Mouse (Mus musculus) hindbrain, embryonic 13.5 days (tissue): ENCODE results near the gene Nedd9. TPM values are rescaled to one million over a fixed set of nuclear protein-coding genes. Genes with fewer than 3 reads are reported as not detected.

ENCODE experiments used
- ATAC-seq: fragments of 200-750 bp; cut with Nextera tagmentation; 2 replicates; pipeline ENCODE4 v1.8.0; 2017; ENCODE audit warnings: moderate TSS enrichment; ENCODE audit not compliant: low FRiP score
- H3K27ac ChIP-seq: fragments of 300-500 bp; sonication (generic); 2 replicates; pipeline ENCODE4 v1.5.1; 2015; ENCODE audit warnings: inconsistent platforms, mild to moderate bottlenecking, moderate library complexity
- H3K27me3 ChIP-seq: fragments of 300-500 bp; sonication (generic); 2 replicates; pipeline ENCODE4 v1.6.1; 2015; ENCODE audit warnings: mild to moderate bottlenecking, inconsistent platforms
- H3K36me3 ChIP-seq: fragments of 300-500 bp; sonication (generic); 2 replicates; pipeline ENCODE4 v1.6.1; 2015; ENCODE audit warnings: mild to moderate bottlenecking, inconsistent platforms
- H3K4me1 ChIP-seq: fragments of 300-500 bp; sonication (generic); replicated peaks from 2 replicates; pipeline ENCODE4 v1.6.1; 2015; ENCODE audit warnings: inconsistent platforms
- H3K4me2 ChIP-seq: fragments of 300-500 bp; sonication (generic); 2 replicates; pipeline ENCODE4 v1.6.1; 2015; ENCODE audit warnings: inconsistent platforms, mild to moderate bottlenecking, moderate library complexity
- H3K4me3 ChIP-seq: fragments of 300-500 bp; sonication (generic); 2 replicates; pipeline ENCODE4 v1.5.1; 2015; ENCODE audit warnings: mild to moderate bottlenecking, inconsistent platforms
- H3K9ac ChIP-seq: fragments of 300-500 bp; sonication (generic); 2 replicates; pipeline ENCODE4 v1.6.1; 2015; ENCODE audit warnings: mild to moderate bottlenecking, inconsistent platforms
- H3K9me3 ChIP-seq: fragments of 300-500 bp; sonication (generic); 2 replicates; pipeline ENCODE4 v1.6.1; 2016; ENCODE audit warnings: inconsistent platforms
- WGBS: fragments of 180-500 bp; shearing (Covaris S2); methylation state at CpG from one replicate; pipeline ENCODE4 v1.1.7; 2015; 5-methylcytosine and 5-hydroxymethylcytosine counted together
- polyA plus RNA-seq: library from polyadenylated mRNA; unstranded; fragments of >200 nt; fragmentation: Nextera tagmentation; extraction: Ambion mirVana; gene quantifications from 2 replicates; pipeline ENCODE4 v1.2.1, GENCODE M21; 2015

Gene Nedd9
- polyA plus RNA-seq, 1 experiment from 2014 or later: 13.3 TPM

- Histone ChIP-seq H3K4me1 (no peaks in the 10 kb centered on the region), H3K9me3 (no peaks in the 10 kb centered on the region), H3K4me3 (no peak overlapping the region), H3K27ac (no peak overlapping the region), H3K36me3 (no peaks in the 10 kb centered on the region), H3K4me2 (no peak overlapping the region), H3K9ac (no peak overlapping the region), H3K27me3 (no peaks in the 10 kb centered on the region)
- WGBS: 54% methylated on average over 7 of the region's 7 CpGs
- ATAC-seq: no peak
Observed at GRCm38 (mm10) chr13:41510631-41511419, 23.7 kb upstream of the Nedd9 start.

DNA sequence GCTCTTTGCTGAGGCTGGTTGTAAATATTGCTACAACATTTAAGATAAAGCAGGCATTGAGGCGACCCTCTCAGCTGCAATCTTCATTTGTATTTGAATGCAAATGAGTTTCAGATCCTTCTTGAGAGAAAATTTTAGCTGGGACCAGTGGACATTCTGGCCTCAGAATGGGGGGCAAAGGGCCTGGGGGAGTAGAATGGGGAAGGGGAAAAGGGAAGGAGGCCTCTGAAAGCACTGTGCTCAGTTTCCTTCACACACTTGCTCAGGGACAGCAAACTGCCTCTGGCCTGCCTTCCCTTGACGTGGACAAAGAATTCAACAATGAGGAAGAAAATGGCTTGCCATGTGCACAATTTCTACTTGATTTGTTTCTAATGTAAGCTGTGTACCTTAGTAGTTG lies 18.4 kb upstream of the Nedd9 start:
- Histone ChIP-seq H3K4me3 (no peak overlapping the region), H3K27ac (no peak overlapping the region), H3K36me3 (no peaks in the 10 kb centered on the region), H3K9me3 (no peaks in the 10 kb centered on the region), H3K27me3 (no peaks in the 10 kb centered on the region), H3K9ac (no peak overlapping the region), H3K4me2 (no peak overlapping the region), H3K4me1 (no peaks in the 10 kb centered on the region)
- no peak for ATAC-seq
- 49% methylated on average over 2 of the region's 2 CpGs for WGBS

DNA sequence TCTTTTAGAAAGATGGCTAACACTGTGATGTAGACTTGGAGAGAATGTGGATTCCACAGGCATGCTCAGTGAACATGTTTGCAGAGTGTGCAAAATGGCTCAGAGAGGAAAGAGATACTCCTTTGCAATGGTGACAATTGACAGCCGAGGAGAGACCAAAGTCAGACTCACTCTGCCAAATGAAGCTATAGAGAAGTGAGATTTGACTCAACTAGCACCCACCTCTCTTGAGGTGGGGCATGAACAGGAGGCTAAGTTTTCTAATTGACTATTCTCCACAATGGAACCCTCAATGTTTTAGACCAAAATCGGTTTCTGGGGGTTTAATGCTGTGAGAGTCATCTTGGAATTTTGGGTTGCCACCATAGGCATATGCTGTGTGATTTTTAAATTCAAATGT lies 17.8 kb upstream of the Nedd9 start:
- H3K4me3 ChIP-seq: no peak overlapping the region
- H3K4me1 ChIP-seq: no peaks in the 10 kb centered on the region
- no peak overlapping the region for H3K9ac ChIP-seq
- H3K36me3 ChIP-seq: no peaks in the 10 kb centered on the region
- no peaks in the 10 kb centered on the region for H3K27me3 ChIP-seq
- no peaks in the 10 kb centered on the region for H3K9me3 ChIP-seq
- ATAC-seq: no peak
- H3K27ac ChIP-seq: no peak overlapping the region
- H3K4me2 ChIP-seq: no peak overlapping the region
- WGBS: 87% methylated on average over 2 of the region's 2 CpGs

GRCm38 (mm10) chr13:41504448-41504847 lies 17.3 kb upstream of the Nedd9 start:
- Histone ChIP-seq H3K9me3 (no peaks in the 10 kb centered on the region), H3K9ac (no peak overlapping the region), H3K27me3 (no peaks in the 10 kb centered on the region), H3K36me3 (no peaks in the 10 kb centered on the region), H3K4me1 (no peaks in the 10 kb centered on the region), H3K27ac (no peak overlapping the region), H3K4me2 (no peak overlapping the region), H3K4me3 (no peak overlapping the region)
- 91% methylated on average over 2 of the region's 2 CpGs for WGBS
- ATAC-seq: no peak

DNA sequence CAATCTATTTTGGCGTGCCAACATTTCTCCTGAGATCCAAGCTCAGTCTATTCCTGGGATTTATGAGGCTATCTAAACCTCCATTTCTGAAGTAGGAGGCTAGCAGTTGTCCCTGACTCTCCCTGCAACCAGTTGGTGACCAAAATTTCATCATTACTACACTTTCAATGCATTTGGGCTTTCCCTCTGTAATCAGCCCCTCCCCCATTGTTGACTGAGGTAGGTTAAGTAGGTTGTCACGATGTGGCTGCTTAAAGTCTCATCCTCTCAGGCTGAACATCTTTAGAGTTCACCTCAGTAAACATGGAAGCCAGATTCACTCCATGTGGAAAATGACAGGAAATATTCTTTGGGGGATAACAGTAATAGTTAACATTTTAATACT lies 15.7 kb upstream of the Nedd9 start:
- no peak for ATAC-seq
- H3K36me3 ChIP-seq: no peaks in the 10 kb centered on the region
- no peak overlapping the region for H3K9ac ChIP-seq
- H3K9me3 ChIP-seq: no peaks in the 10 kb centered on the region
- no peaks in the 10 kb centered on the region for H3K4me1 ChIP-seq
- 88% methylated on average over 2 of the region's 2 CpGs for WGBS
- no peak overlapping the region for H3K4me3 ChIP-seq
- no peak overlapping the region for H3K27ac ChIP-seq
- H3K4me2 ChIP-seq: no peak overlapping the region
- no peaks in the 10 kb centered on the region for H3K27me3 ChIP-seq

- no peaks in the 10 kb centered on the region for H3K9me3 ChIP-seq
- H3K4me3 ChIP-seq: no peak overlapping the region
- WGBS: 73% methylated on average over 12 of the region's 12 CpGs
- H3K27ac ChIP-seq: no peak overlapping the region
- H3K27me3 ChIP-seq: no peaks in the 10 kb centered on the region
- no peak for ATAC-seq
- no peak overlapping the region for H3K4me2 ChIP-seq
- H3K36me3 ChIP-seq: no peaks in the 10 kb centered on the region
- no peak overlapping the region for H3K9ac ChIP-seq
- H3K4me1 ChIP-seq: no peaks in the 10 kb centered on the region
Observed at GRCm38 (mm10) chr13:41502136-41502916, 15.2 kb upstream of the Nedd9 start.

DNA sequence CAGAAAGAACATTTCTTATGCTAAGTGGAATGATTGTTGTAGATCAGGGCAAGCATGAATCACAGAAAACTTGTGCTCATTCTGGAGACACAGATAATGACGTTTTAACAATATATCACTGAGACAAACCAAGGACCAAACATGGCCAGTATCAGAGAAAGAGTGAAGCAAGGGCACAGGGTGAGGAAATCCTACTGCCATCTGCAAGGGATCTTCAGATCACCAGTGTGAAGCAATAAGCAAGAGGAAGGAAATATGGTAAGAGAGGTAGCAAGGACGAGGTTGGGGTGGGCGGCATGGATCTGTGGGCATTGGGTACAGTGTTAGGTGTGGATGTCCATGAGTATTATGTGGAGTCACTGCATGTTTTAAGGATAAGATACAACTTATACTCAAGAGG lies 13.6 kb upstream of the Nedd9 start:
- WGBS: 94% methylated on average over 3 of the region's 3 CpGs
- Histone ChIP-seq H3K9ac (no peak overlapping the region), H3K9me3 (no peaks in the 10 kb centered on the region), H3K27me3 (no peaks in the 10 kb centered on the region), H3K4me2 (no peak overlapping the region), H3K4me3 (no peak overlapping the region), H3K36me3 (no peaks in the 10 kb centered on the region), H3K4me1 (no peaks in the 10 kb centered on the region), H3K27ac (no peak overlapping the region)
- ATAC-seq: no peak

GRCm38 (mm10) chr13:41498611-41499121 lies 11.5 kb upstream of the Nedd9 start:
- no peak overlapping the region for H3K4me3 ChIP-seq

GRCm38 (mm10) chr13:41494681-41495080 lies 7.5 kb upstream of the Nedd9 start:
- Histone ChIP-seq H3K27me3 (no peaks in the 10 kb centered on the region), H3K4me2 (no peak overlapping the region), H3K9ac (no peak overlapping the region), H3K27ac (no peak overlapping the region), H3K9me3 (no peaks in the 10 kb centered on the region), H3K4me3 (no peak overlapping the region), H3K36me3 (no peaks in the 10 kb centered on the region), H3K4me1 (peaks cover 7% of the 10 kb centered on the region; the same call in 1 of the 2 replicates)
- no peak for ATAC-seq
- WGBS: 91% methylated on average over 2 of the region's 2 CpGs

More at GRCm38 (mm10) chr13:41498611-41499121, 11.5 kb upstream of the Nedd9 start:
- Histone ChIP-seq H3K36me3 (no peaks in the 10 kb centered on the region), H3K9ac (no peak overlapping the region), H3K4me2 (no peak overlapping the region), H3K4me1 (no peaks in the 10 kb centered on the region), H3K27me3 (no peaks in the 10 kb centered on the region), H3K9me3 (no peaks in the 10 kb centered on the region), H3K27ac (no peak overlapping the region)
- WGBS: 58% methylated on average over 2 of the region's 2 CpGs
- ATAC-seq: no peak

DNA sequence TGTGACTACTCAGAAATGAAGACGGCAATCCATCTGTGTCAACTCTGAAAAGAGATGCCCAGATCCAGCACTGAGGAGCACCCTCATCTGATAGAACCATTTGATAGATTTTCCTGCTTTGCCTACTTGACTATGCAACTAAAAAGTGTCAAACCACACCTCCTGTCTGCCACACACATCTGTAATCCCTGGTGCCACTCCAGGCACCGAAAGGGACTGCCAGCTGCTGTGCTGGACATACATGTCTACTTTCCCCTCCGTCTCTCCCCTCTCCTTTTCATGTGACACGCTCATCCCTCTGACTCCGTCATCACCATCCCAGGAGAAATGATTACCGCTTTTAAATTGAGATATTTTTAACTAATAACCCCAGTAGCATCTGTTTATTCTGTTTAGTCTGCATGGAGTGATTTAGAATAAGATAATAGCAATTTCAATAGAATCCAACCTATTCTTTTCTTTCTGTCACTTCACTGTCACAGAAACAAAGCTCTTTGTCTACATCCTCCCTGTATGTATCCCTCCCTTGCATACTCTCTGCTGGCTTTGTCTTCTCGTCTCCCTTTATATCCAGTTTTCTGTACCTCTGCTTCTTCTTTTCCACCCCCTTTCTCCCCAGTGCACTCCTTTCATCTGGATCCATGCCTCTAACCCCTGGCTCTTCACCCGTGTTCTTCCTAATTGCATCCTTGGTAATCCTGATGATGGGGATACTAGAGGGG lies 5.0 kb upstream of the Nedd9 start:
- ATAC-seq: no peak
- Histone ChIP-seq H3K9ac (no peak overlapping the region), H3K36me3 (no peaks in the 10 kb centered on the region), H3K4me1 (peaks cover 7% of the 10 kb centered on the region; the same call in 1 of the 2 replicates), H3K4me3 (no peak overlapping the region), H3K4me2 (no peak overlapping the region), H3K27me3 (no peaks in the 10 kb centered on the region), H3K27ac (no peak overlapping the region), H3K9me3 (no peaks in the 10 kb centered on the region)
- WGBS: 45% methylated on average over 8 of the region's 8 CpGs

DNA sequence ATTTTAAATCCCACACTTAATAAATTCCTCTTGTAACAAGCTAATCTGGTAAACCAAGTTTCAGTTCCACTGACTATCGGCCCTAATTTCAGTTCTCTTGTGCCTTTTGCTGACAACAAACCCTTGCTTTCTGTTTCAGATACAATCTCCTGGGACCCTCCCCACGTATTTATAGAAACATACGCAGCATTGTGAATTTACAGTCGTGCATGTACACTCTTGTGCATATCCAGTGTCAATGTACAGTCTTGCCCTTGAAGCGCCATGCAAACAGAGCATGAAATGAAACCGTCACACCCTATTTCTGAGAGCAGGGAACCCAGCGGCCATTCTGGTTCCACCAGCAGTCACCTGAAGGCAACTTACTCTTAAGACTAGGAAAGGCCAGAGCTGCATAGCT lies 4.4 kb upstream of the Nedd9 start:
- no peaks in the 10 kb centered on the region for H3K9me3 ChIP-seq
- ATAC-seq: no peak
- no peaks in the 10 kb centered on the region for H3K36me3 ChIP-seq
- H3K4me1 ChIP-seq: peaks cover 7% of the 10 kb centered on the region; the same call in 1 of the 2 replicates
- no peak overlapping the region for H3K4me3 ChIP-seq
- H3K27ac ChIP-seq: no peak overlapping the region
- no peak overlapping the region for H3K9ac ChIP-seq
- no peak overlapping the region for H3K4me2 ChIP-seq
- H3K27me3 ChIP-seq: no peaks in the 10 kb centered on the region
- WGBS: 75% methylated on average over 7 of the region's 7 CpGs

DNA sequence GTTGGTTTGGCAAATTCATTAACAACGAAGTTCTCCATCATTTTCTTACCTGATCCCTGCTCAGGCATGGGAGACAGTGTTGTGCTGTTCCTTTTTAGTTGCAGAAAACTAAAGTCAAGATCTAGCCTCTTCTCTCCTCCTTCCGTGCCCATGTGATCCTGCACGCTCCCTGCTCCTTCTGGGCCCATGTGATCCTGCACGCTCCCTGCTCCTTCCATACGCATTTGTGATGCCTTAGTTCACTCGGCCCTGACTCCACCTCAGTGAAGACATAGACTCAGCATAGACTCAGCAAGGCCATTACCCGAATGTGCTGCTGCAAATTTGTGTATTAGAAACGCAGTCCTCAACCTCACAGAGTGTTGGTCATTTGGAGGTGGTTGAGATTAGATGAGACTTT lies 3.1 kb upstream of the Nedd9 start:
- Histone ChIP-seq H3K4me3 (no peak overlapping the region), H3K36me3 (no peaks in the 10 kb centered on the region), H3K9ac (no peak overlapping the region), H3K27ac (no peak overlapping the region), H3K4me2 (no peak overlapping the region), H3K27me3 (no peaks in the 10 kb centered on the region), H3K9me3 (no peaks in the 10 kb centered on the region), H3K4me1 (peaks cover 7% of the 10 kb centered on the region; the same call in 1 of the 2 replicates)
- WGBS: 86% methylated on average over 8 of the region's 8 CpGs
- ATAC-seq: no peak
